Mouse (Mus musculus) embryo, embryonic 11 days (tissue): ENCODE data around the gene Tuba1a.
A peak's percentile ranks its signal among the peaks of the same experiment; 100 is the strongest.

Experiments
- DNase-seq: peaks from one replicate; pipeline ENCODE4 v3.0.0-alpha.2; 2015

The Tuba1a gene

DNA sequence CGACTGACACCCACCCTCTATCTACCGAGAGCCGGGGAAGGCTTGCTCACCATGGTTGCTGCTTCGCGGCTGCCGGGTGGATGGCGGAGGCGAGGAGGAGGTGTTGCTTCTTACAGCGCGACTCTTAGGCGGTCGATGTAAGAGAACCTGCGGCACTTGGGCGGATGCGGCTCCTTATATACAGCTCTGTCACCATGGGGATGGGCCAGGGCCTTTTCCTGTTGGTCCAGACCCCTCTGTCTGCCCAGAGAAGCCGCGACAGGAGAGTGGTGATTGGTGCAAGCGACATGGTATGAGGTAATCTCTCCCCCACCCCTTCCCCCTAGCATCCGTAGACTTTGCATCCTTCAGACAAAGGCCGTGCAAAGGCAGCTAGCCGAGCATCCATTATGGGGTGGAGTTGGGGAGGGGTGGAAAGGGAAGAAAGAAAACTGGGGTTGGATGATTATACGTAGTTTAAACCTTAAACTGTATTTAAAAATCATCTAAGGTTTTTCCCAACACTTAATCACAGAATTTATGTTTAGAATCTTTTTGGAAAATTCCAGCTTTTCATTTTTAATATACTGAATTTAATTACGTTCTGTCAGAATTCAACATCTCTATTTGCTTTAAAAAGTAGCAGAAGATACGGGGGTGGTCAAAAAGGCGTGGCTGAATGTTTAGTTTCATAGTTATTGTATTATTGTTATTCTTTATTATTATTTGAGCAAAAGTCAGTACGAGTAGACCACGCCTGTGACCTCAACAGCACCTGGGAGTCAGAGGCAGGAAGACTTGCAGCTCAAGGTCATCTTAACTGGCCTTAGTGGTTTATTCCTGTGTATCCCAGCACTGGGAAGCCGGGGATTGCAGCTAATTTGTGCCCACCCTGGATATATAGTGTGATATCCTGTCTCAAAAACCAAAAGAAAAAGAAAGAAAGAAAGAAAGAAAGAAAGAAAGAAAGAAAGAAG, at the start of gene Tuba1a, which contains the start of gene Gm49450:
TSS of gene Tuba1a (minus strand) at position 303 of the 956 bp plus-strand sequence.
TSS of gene Gm49450 (minus strand) at position 151 of the 956 bp plus-strand sequence.
- peak; percentile 97 for DNase-seq

DNA sequence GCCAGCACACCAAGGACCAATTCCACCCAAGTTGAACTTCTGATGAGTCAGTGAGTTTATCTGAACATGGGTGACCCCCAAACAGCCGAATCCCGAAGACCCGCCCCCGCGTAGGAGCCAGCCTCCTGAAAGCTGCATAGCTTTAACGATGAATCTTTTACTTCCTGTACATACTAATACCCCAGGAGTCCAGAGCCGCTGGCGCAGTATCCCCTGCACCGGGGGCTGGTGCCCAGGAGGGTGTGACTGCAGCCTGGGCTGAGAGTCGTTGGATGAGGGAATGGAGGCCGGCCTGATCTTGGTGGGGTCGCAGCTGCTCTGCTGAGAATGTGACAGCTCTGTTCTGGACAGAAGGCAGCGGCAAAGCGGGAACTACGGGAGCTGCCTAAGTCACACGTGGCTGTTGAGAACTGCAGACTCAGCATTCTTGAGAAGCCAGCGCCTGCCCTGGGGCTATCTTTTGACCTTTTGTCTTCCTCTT, 48.0 kb upstream of the Tuba1a start:
- peak; percentile 70 for DNase-seq

GRCm38 (mm10) chr15:99000535-99001283, 47.2 kb upstream of the Tuba1a start:
- peak; percentile 84 for DNase-seq

DNA sequence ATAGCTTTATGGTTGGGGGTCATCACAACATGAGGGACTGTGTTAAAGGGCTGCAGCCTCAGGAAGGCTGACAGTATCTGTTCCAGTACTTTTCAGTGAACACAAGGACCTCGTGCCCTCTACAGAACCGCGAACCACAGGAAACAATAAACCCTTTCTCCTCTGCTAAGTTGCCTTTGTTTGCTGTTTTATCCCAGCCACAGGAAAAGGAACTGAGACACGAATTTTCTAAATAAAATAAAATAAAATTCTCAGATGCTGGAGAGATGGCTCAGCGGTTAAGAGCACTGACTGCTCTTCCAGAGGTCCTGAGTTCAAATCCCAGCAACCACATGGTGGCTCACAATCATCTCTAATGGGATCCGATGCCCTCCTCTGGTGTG, 45.3 kb upstream of the Tuba1a start:
- DNase-seq = no peak

DNA sequence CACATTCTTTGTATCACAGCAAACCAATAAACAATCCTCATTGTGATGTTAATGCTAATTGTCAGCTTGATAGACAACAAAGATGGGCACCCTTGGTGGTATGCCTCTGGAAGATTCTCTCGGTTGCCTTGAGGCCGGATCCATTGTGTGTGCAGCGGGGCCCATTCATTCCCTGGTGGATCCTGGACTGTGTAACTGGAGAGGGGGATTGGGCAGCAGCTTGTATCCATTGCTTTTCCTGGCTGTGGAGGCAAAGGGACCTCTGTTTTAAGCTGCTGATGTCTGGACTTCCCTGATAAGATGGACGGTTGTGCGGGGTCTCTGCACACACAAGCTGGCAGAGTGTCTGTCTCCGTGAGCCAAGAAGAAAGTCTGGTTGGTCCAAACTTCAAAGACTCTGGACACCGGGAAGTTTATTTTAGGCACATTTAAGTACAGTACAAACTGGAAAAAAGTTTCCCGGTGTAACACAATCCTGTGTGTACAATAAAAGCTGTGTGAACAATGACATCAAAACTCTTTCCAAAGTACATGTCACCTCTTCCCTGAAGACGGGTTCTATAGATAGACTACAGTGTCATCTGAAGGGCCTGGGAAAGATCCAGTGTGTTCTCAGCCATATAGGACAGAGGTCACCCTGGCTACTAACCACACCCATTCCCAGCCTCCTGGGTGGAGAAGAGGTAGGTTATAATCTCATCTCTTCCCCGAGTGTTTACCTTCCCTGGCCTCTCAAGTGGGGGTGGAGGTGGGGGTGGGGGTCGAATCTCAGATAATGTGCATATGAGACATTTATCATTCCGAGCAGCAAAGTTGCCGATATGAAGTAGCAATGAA, 44.7 kb upstream of the Tuba1a start:
- DNase-seq = no peak

- DNase-seq = no peak
Observed at GRCm38 (mm10) chr15:98996840-98997239, 43.3 kb upstream of the Tuba1a start.

- no peak for DNase-seq
Observed at GRCm38 (mm10) chr15:98994957-98995520, 41.5 kb upstream of the Tuba1a start.

DNA sequence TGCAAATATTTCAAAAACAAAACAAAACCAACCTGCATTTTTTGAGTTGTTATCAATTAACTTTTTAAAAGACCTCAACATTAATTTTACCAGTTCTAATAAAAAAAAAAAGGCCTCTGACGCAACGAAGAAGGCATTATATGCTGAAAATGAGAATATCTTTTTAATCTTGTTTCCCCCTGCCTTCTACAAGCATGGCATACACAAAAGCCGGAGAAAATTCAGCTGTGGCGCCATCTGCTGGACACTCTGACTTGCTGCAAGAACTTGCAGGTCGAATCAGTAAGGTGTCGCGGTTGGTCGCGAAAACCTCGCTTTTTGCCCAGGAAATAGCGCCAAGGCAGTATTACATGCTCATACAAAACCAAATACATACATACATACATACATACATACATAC, 40.4 kb upstream of the Tuba1a start:
- peak; percentile 93 for DNase-seq

DNA sequence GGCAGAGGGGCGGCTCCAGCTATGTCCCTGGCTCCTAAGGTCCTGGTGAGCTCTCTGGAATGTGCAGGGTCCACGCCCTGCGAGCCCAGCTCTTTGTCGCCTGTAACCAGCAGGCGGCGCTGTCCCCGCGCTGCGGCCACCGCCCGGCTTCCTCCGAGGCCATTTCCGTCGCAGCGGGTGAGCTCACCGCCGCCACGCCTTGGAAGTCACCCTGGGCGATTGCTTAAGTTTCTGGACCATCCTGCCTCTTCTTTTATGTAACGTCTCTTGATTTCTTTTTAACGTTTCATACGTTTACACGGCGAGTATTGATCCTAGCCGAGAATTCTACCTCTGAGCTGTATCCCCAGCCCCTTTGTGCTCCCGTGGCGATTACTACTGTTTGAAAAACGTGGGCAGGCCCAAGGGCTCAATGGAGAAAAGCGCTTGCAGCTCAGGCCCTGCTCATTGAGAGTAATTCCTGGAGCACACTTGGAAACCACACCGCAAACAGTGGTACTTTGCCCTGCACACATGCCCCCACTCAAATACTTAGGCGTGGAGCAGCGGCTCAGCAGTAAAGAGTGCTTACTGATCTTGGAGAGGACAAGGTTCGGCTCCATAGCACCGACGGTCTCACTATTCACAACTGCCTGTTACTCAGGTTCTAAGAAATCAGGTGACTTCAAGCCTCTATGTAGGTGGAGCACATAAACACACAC, 39.7 kb upstream of the Tuba1a start:
- peak; percentile 96 for DNase-seq

GRCm38 (mm10) chr15:98992086-98992912, 38.8 kb upstream of the Tuba1a start:
- DNase-seq = peak; percentile 63

DNA sequence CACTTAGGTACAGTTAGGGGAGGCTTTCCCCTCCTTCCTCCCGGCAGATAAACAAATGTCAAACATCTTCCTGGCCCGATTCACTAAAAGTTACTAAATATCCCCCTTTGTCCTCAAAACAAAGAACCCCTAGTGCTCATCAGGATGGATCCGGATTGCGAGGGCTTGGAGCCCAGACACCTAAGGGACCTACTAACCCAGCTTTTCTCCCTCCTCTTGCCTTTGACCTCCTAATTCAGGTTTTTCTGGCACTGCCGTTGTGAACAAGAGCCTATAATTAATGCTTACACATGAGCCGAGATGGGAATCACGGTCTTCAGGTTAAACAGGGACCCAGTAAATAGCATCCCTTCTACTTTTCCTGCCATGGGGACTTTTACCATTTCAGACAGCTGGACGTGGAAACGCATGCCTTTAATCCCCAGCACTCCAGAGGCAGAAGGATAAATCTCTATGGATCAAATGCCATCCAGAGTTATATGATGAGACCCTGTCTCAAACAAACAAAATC, 38.1 kb upstream of the Tuba1a start:
- DNase-seq = no peak

DNA sequence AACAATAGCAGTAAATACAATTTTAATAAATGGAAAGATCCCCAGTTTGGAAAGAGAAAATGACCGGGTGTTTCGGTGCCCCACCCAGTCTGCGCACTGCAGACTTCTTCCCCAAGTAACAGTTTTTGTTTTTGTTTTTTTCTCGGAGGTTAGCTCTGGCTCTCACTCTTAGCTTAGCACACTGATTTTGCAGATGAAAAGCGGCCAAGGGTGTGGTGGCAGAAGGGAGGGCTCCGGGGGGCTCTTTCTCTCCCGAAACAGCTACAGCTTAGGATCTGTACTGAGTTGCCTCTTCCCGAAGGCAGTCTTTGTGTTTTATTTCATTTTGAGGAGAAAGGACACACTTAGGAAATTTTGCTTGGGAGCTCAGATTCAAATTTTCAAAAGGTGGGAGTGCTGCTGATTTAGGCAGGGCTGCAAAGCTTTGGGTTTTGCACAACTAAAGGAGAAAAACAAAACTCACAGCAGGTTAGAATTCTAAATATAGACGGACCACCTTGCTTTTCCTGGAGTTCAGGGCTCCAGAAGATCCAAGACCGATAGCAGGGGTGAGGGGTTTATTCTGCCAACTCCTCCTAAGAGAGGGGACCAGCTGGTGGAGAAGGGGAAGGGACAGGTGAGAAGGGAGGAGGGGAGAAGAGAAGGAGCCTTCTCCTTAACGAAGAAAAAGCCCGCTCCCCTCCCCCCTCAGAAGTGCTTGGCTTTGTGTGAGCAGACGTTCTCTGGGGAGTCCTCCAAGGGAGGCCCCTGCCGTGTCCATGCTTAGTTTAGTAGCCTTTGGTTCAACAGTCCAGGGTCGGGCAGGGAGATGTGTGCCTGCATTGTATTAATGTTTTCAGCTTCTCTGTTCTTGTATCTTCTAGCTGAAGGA, 37.4 kb upstream of the Tuba1a start:
- peak; percentile 75 for DNase-seq

DNA sequence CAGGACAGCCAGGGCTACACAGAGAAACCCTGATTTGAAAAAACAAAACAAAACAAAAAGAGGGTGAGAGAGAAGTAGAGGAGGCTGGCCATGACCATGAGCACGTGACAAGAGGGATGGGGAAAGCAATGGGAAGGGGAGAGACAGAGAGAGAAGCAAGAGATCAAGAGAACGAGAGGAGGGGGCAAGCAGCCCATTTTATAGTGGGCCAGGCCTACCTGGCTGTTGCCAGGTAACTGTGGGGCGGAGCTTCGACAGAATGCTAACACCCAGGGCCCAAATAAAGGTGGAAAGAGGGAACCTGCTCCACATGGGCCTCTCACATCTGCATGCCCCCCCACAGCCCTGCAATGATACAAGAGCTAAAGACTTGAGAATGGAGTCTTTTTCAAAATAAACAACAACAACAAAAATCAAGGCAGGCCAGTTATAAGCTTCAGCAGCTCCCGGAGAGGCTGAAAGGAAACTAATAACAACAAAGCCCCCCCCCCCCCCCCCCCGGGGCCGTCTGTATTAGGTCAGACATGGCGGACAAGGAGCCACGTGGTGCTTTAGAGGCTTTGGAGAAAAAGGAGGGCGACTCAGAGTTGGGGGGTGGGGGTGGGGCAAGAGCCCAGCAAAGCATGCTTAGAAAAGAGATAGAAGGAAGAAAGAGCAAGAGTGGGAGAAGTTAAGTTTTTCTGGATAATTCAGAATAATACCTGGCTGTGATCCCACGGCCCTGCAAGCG, 36.4 kb upstream of the Tuba1a start:
- DNase-seq = peak; percentile 41

DNA sequence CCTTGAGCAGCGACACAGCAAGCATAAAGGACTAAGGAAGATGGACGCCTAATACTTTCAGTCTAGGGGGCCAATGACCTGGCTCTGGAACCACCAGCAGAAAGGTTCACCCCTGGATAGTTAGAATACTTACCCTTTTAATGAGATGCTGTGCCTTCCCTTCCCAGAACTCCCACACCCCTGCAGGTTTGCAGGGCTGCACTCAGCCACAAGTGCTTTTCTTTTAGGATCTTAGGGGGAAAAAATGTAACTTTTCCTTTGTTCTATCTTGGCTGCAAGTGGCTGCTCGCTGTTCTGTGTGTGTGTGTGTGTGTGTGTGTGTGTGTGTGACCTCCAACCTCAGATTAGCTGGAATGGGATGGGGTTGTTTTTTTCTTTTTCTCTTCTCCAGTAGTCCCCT, 35.3 kb upstream of the Tuba1a start:
- no peak for DNase-seq

DNA sequence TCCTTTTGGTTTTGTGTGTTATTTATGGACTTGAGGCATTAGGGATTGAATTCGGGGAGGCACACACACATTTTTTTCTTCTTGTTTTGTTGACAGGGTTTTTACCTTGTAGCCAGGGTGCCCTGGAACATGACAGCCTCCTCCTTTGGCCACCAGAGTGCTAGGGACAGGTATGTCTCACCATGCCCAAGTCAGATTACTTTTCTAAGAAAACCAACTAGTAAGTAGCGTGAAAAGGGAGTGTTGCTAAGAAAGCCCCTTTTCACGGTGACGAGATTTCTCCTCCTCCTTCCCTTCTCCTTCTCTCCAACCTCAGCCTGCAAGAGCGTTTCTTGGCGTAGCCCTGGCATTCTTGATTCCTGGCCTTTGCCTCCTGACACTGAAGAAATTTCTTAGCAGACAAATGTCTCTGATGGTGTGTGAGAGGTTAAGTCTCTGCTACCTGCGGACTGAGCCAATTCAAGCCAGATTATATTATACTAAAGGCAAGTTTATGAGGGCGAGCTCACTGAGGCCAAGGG, 34.2 kb upstream of the Tuba1a start:
- no peak for DNase-seq

GRCm38 (mm10) chr15:98987077-98987630, 33.7 kb upstream of the Tuba1a start:
- DNase-seq = peak; percentile 67

- DNase-seq = no peak
Observed at GRCm38 (mm10) chr15:98985982-98986715, 32.6 kb upstream of the Tuba1a start.
